In genomic region chr3:130310694-130311305, GRCm38 (mm10) we compare ENCODE assay signal across 11 mouse cellular contexts.
DNase-seq lines count a peak whose midpoint lies in the region; ATAC-seq and TF ChIP-seq lines count a peak whose summit lies in the region.
"Had no signal": no experiment of that assay in that cellular context is flagged by ENCODE, and none has a peak within 500 bp of the region (broad histone marks: within the 10 kb centered on the region; RNA-seq: fewer than 3 reads in every experiment).

No protein-coding gene starts in this region.

- intact Hi-C loops in heart, postnatal 14 days (cut with DNase I): loop anchor here (10.0 kb wide), 1 partner anchor 264 kb away; no protein-coding TSS in a partner anchor

- no peaks in the 10 kb centered on the region for H3K36me3 ChIP-seq in kidney, adult 2 months (ENCODE audit: control insufficient read depth, insufficient read depth, low read length)
- H3K36me3 ChIP-seq in embryonic facial prominence, embryonic 10.5 days (replicated peaks): no peaks in the 10 kb centered on the region
- no peaks in the 10 kb centered on the region for H3K36me3 ChIP-seq in hindbrain, embryonic 15.5 days
- no peaks in the 10 kb centered on the region for H3K36me3 ChIP-seq in midbrain, embryonic 11.5 days (ENCODE audit: control insufficient read depth, insufficient read depth, low read length)

- no peaks in the 10 kb centered on the region for H3K9me3 ChIP-seq in embryonic facial prominence, embryonic 10.5 days
- H3K9me3 ChIP-seq in hindbrain, embryonic 15.5 days: no peaks in the 10 kb centered on the region
- H3K9me3 ChIP-seq in midbrain, embryonic 11.5 days (ENCODE audit: control insufficient read depth, low read length): no peaks in the 10 kb centered on the region

- peak; percentile 68; the same call in 1 of the 2 replicates for ATAC-seq in hindbrain, embryonic 15.5 days (ENCODE audit: low FRiP score, low read depth)
- peak; percentile 42; the same call in 1 of the 2 replicates for ATAC-seq in midbrain, embryonic 11.5 days (ENCODE audit: low FRiP score)
- ATAC-seq: intestine, embryonic 16.5 days had no signal

- no peaks in the 10 kb centered on the region for H3K27me3 ChIP-seq in kidney, adult 2 months (replicated peaks; ENCODE audit: control insufficient read depth, insufficient read depth, low read length)
- H3K27me3 ChIP-seq in embryonic facial prominence, embryonic 10.5 days (replicated peaks; ENCODE audit: low read depth, poor library complexity, severe bottlenecking): no peaks in the 10 kb centered on the region
- H3K27me3 ChIP-seq in hindbrain, embryonic 15.5 days: no peaks in the 10 kb centered on the region
- no peaks in the 10 kb centered on the region for H3K27me3 ChIP-seq in midbrain, embryonic 11.5 days (ENCODE audit: control insufficient read depth, insufficient read depth, low read length)

- no peak overlapping the region for H3K9ac ChIP-seq in hindbrain, embryonic 15.5 days
- H3K9ac ChIP-seq in midbrain, embryonic 11.5 days (ENCODE audit: low read length): no peak overlapping the region
- H3K9ac ChIP-seq: liver, embryonic 14.5 days had no signal

- WGBS in kidney, adult 2 months: 33% methylated on average over 14 of the region's 14 CpGs
- WGBS in embryonic facial prominence, embryonic 10.5 days: 56% methylated on average over 14 of the region's 14 CpGs
- WGBS in hindbrain, embryonic 15.5 days: 27% methylated on average over 14 of the region's 14 CpGs
- WGBS in midbrain, embryonic 11.5 days: 67% methylated on average over 14 of the region's 14 CpGs

- H3K27ac ChIP-seq in kidney, adult 2 months (ENCODE audit: insufficient read depth, low read depth, low read length): no peak overlapping the region
- H3K27ac ChIP-seq in embryonic facial prominence, embryonic 10.5 days (replicated peaks): no peak overlapping the region
- H3K27ac ChIP-seq in hindbrain, embryonic 15.5 days (replicated peaks): no peak overlapping the region
- H3K27ac ChIP-seq in midbrain, embryonic 11.5 days (ENCODE audit: low read depth, low read length): no peak overlapping the region
- H3K27ac ChIP-seq in layer of hippocampus, adult 2 months: no peak overlapping the region
- H3K27ac ChIP-seq: liver, embryonic 14.5 days had no signal

- no peak for TF ChIP-seq POLR2A in kidney, adult 2 months (IDR thresholded peaks at IDR 0.05; ENCODE audit: low read depth, low read length)

- H3K4me2 ChIP-seq in hindbrain, embryonic 15.5 days: peak overlapping the region; percentile 5; the same call in 1 of the 2 replicates
- H3K4me2 ChIP-seq in midbrain, embryonic 11.5 days: no peak overlapping the region

- no peak for TF ChIP-seq CTCF in kidney, adult 2 months (conservative IDR thresholded peaks at IDR 0.05; ENCODE audit: insufficient read depth, insufficient read length, low read depth, low read length)
- no peak for TF ChIP-seq CTCF in layer of hippocampus, adult 2 months (conservative IDR thresholded peaks at IDR 0.05)

- peak; percentile 62 for DNase-seq in kidney, adult 2 months
- no peak for DNase-seq in kidney, postnatal 14 days
- peak; percentile 45 for DNase-seq in embryonic facial prominence, embryonic 10.5 days (ENCODE audit: low spot score)
- DNase-seq in midbrain, embryonic 11.5 days (ENCODE audit: low spot score, missing footprints): no peak
- no peak for DNase-seq in layer of hippocampus, adult 2 months (ENCODE audit: low spot score in 2 of 2)
- DNase-seq in c-Kit-positive CD71-positive TER-119-positive erythroid progenitor cells, embryonic 14.5 days (ENCODE audit: low spot score): no peak
- DNase-seq in heart, postnatal 14 days: no peak
- DNase-seq: B cell, adult 2 months had no signal

- H3K4me3 ChIP-seq in kidney, adult 2 months (ENCODE audit: insufficient read depth, low read depth, low read length): no peak overlapping the region
- H3K4me3 ChIP-seq in embryonic facial prominence, embryonic 10.5 days: no peak overlapping the region
- H3K4me3 ChIP-seq in hindbrain, embryonic 15.5 days: no peak overlapping the region
- no peak overlapping the region for H3K4me3 ChIP-seq in midbrain, embryonic 11.5 days (ENCODE audit: low read depth, low read length)
- no peak overlapping the region for H3K4me3 ChIP-seq in layer of hippocampus, adult 2 months

- H3K4me1 ChIP-seq in kidney, adult 2 months (ENCODE audit: control insufficient read depth, insufficient read depth, low read length): no peaks in the 10 kb centered on the region
- peaks cover 60% of the 10 kb centered on the region for H3K4me1 ChIP-seq in embryonic facial prominence, embryonic 10.5 days
- H3K4me1 ChIP-seq in hindbrain, embryonic 15.5 days (replicated peaks): peaks cover 11% of the 10 kb centered on the region
- H3K4me1 ChIP-seq in midbrain, embryonic 11.5 days (ENCODE audit: control insufficient read depth, insufficient read depth, low read length): no peaks in the 10 kb centered on the region

Comparison
In these comparisons a context has a peak if more than half of its experiments do, and no peak if none do; other contexts are left out.
1. DNase-seq: peak in kidney, adult 2 months (single experiment) and embryonic facial prominence, embryonic 10.5 days (single experiment); none in kidney, postnatal 14 days (single experiment), midbrain, embryonic 11.5 days (single experiment), layer of hippocampus, adult 2 months (0 of 2), c-Kit-positive CD71-positive TER-119-positive erythroid progenitor cells, embryonic 14.5 days (single experiment) and heart, postnatal 14 days (0 of 2).